Mouse (Mus musculus) liver, embryonic 11.5 days (tissue): ENCODE results near the gene Ror2. TPM values are rescaled to one million over a fixed set of nuclear protein-coding genes. Genes with fewer than 3 reads are reported as not detected.
A peak's percentile ranks its signal among the peaks of the same experiment; 100 is the strongest.
"Not testable (repeated sequence)": the region's sequence is repeated elsewhere in the genome, so short reads cannot be mapped to it uniquely, and the experiment has no call there.

Experiments used
- ATAC-seq: fragments of 200-750 bp; cut with Nextera tagmentation; replicated peaks from 2 replicates; pipeline ENCODE4 v1.8.0; 2017; ENCODE audit warnings: moderate number of reproducible peaks, mild to moderate bottlenecking, moderate TSS enrichment, moderate library complexity; ENCODE audit not compliant: low FRiP score
- DNase-seq: peaks from one replicate; pipeline ENCODE4 v3.0.0-alpha.2; 2017; ENCODE audit warnings: low spot score
- H3K27ac ChIP-seq: fragments of 300-500 bp; sonication (generic); 2 replicates; pipeline ENCODE4 v1.5.1; 2014; ENCODE audit warnings: mild to moderate bottlenecking, low read depth, low read length, control low read depth
- H3K27me3 ChIP-seq: fragments of 300-500 bp; sonication (generic); replicated peaks from 2 replicates; pipeline ENCODE4 v1.6.1; 2014; ENCODE audit warnings: low read length, mixed read lengths; ENCODE audit not compliant: control insufficient read depth, insufficient read depth
- H3K36me3 ChIP-seq: fragments of 300-500 bp; sonication (generic); 2 replicates; pipeline ENCODE4 v1.6.1; 2014; ENCODE audit warnings: mild to moderate bottlenecking, low read length, moderate library complexity, mixed read lengths; ENCODE audit not compliant: control insufficient read depth, insufficient read depth
- H3K4me1 ChIP-seq: fragments of 300-500 bp; sonication (generic); replicated peaks from 2 replicates; pipeline ENCODE4 v1.6.1; 2014; ENCODE audit warnings: low read length, mixed read lengths; ENCODE audit not compliant: control insufficient read depth, insufficient read depth
- H3K4me2 ChIP-seq: fragments of 300-500 bp; sonication (generic); 2 replicates; pipeline ENCODE4 v1.6.1; 2014; ENCODE audit warnings: mild to moderate bottlenecking, control low read depth, moderate library complexity
- H3K4me3 ChIP-seq: fragments of 300-500 bp; sonication (generic); 2 replicates; pipeline ENCODE4 v1.5.1; 2014; ENCODE audit warnings: low read depth, low read length, control low read depth
- H3K9ac ChIP-seq: fragments of 300-500 bp; sonication (generic); 2 replicates; pipeline ENCODE4 v1.6.1; 2014; ENCODE audit warnings: low read depth, low read length, control low read depth
- H3K9me3 ChIP-seq: fragments of 300-500 bp; sonication (generic); 2 replicates; pipeline ENCODE4 v1.6.1; 2016; ENCODE audit warnings: low read length, inconsistent platforms, mixed read lengths; ENCODE audit not compliant: control insufficient read depth
- WGBS: fragments of 180-500 bp; shearing (Covaris S2); extraction: QIAGEN DNeasy Blood & Tissue Kit; methylation state at CpG from one replicate; pipeline ENCODE4 v1.1.7; 2014; 5-methylcytosine and 5-hydroxymethylcytosine counted together
- polyA plus RNA-seq: library from polyadenylated mRNA; unstranded; fragments of >200 nt; fragmentation: Nextera tagmentation; extraction: Ambion mirVana; gene quantifications from 2 replicates; pipeline ENCODE4 v1.2.1, GENCODE M21; 2014

The Ror2 gene
- 3.8 and 4.3 TPM in 2 replicates for polyA plus RNA-seq

- peak within 1 kb of the TSS; percentile 64 for H3K9ac ChIP-seq
- peak within 1 kb of the TSS; percentile 61 for H3K4me2 ChIP-seq
- H3K4me1 ChIP-seq: peaks cover 5% of the 10 kb centered on the region; the same call in 1 of the 2 replicates
- 2% methylated on average over 62 of the region's 68 CpGs for WGBS
- H3K27ac ChIP-seq: peak within 1 kb of the TSS; percentile 33
- no peaks in the 10 kb centered on the region for H3K9me3 ChIP-seq
- DNase-seq: peak; percentile 70
- peak within 1 kb of the TSS; percentile 57 for H3K4me3 ChIP-seq
- no peaks in the 10 kb centered on the region for H3K36me3 ChIP-seq
- H3K27me3 ChIP-seq: peaks cover 37% of the 10 kb centered on the region
- ATAC-seq: peak; percentile 26; the same call in 1 of the 2 replicates
These were observed at the start of gene Ror2 for GRCm38 (mm10) chr13:53285756-53286361. Ror2 (minus strand) TSS chr13:53286124.

GRCm38 (mm10) chr13:53333769-53334168, 47.8 kb upstream of the Ror2 start:
- no peak overlapping the region for H3K4me3 ChIP-seq
- no peak overlapping the region for H3K27ac ChIP-seq
- no peak overlapping the region for H3K4me2 ChIP-seq
- H3K4me1 ChIP-seq: no peaks in the 10 kb centered on the region
- DNase-seq (no peak), ATAC-seq (no peak)
- no peaks in the 10 kb centered on the region for H3K9me3 ChIP-seq
- H3K9ac ChIP-seq: no peak overlapping the region
- WGBS: 87% methylated on average over 8 of the region's 8 CpGs
- no peaks in the 10 kb centered on the region for H3K27me3 ChIP-seq
- H3K36me3 ChIP-seq: peaks cover 25% of the 10 kb centered on the region

GRCm38 (mm10) chr13:53330246-53330645, 44.3 kb upstream of the Ror2 start:
- ATAC-seq: no peak
- Histone ChIP-seq H3K27ac (no peak overlapping the region), H3K9ac (no peak overlapping the region), H3K4me2 (no peak overlapping the region), H3K4me1 (no peaks in the 10 kb centered on the region), H3K9me3 (no peaks in the 10 kb centered on the region), H3K36me3 (peaks cover 12% of the 10 kb centered on the region; the same call in 1 of the 2 replicates), H3K27me3 (no peaks in the 10 kb centered on the region), H3K4me3 (no peak overlapping the region)
- DNase-seq: no peak
- WGBS: 67% methylated on average over 2 of the region's 2 CpGs

GRCm38 (mm10) chr13:53325531-53325930, 39.6 kb upstream of the Ror2 start:
- WGBS: 85% methylated on average over 1 of the region's 1 CpGs
- no peak overlapping the region for H3K9ac ChIP-seq

GRCm38 (mm10) chr13:53323661-53324060, 37.7 kb upstream of the Ror2 start:
- Histone ChIP-seq H3K27me3 (no peaks in the 10 kb centered on the region), H3K4me1 (no peaks in the 10 kb centered on the region), H3K36me3 (no peaks in the 10 kb centered on the region), H3K27ac (no peak overlapping the region), H3K4me3 (no peak overlapping the region), H3K9me3 (no peaks in the 10 kb centered on the region), H3K4me2 (no peak overlapping the region), H3K9ac (no peak overlapping the region)
- ATAC-seq (no peak), DNase-seq (no peak)
- 65% methylated on average over 2 of the region's 2 CpGs for WGBS

More at GRCm38 (mm10) chr13:53325531-53325930, 39.6 kb upstream of the Ror2 start:
- no peaks in the 10 kb centered on the region for H3K27me3 ChIP-seq
- DNase-seq (no peak), ATAC-seq (no peak)
- no peaks in the 10 kb centered on the region for H3K36me3 ChIP-seq
- no peak overlapping the region for H3K27ac ChIP-seq
- H3K4me1 ChIP-seq: no peaks in the 10 kb centered on the region
- no peaks in the 10 kb centered on the region for H3K9me3 ChIP-seq
- no peak overlapping the region for H3K4me2 ChIP-seq
- no peak overlapping the region for H3K4me3 ChIP-seq

GRCm38 (mm10) chr13:53320899-53321298, 35.0 kb upstream of the Ror2 start:
- no peak overlapping the region for H3K4me2 ChIP-seq
- DNase-seq (no peak), ATAC-seq (no peak)
- no peaks in the 10 kb centered on the region for H3K9me3 ChIP-seq
- WGBS: 68% methylated on average over 12 of the region's 12 CpGs
- H3K27me3 ChIP-seq: no peaks in the 10 kb centered on the region
- no peak overlapping the region for H3K27ac ChIP-seq
- H3K9ac ChIP-seq: no peak overlapping the region
- no peak overlapping the region for H3K4me3 ChIP-seq
- H3K4me1 ChIP-seq: no peaks in the 10 kb centered on the region
- H3K36me3 ChIP-seq: no peaks in the 10 kb centered on the region

GRCm38 (mm10) chr13:53316515-53317295, 30.8 kb upstream of the Ror2 start:
- Histone ChIP-seq H3K4me3 (no peak overlapping the region), H3K27me3 (no peaks in the 10 kb centered on the region), H3K9me3 (no peaks in the 10 kb centered on the region), H3K9ac (no peak overlapping the region), H3K36me3 (no peaks in the 10 kb centered on the region), H3K4me2 (no peak overlapping the region), H3K4me1 (no peaks in the 10 kb centered on the region), H3K27ac (no peak overlapping the region)
- DNase-seq: no peak
- ATAC-seq: no peak
- WGBS: 56% methylated on average over 11 of the region's 11 CpGs

GRCm38 (mm10) chr13:53315757-53316156, 29.8 kb upstream of the Ror2 start:
- H3K9ac ChIP-seq, H3K27me3 ChIP-seq, H3K4me1 ChIP-seq, H3K4me2 ChIP-seq, ATAC-seq, H3K36me3 ChIP-seq, H3K9me3 ChIP-seq, H3K27ac ChIP-seq, DNase-seq, H3K4me3 ChIP-seq: not testable (repeated sequence)
- 70% methylated on average over 4 of the region's 4 CpGs for WGBS
